Comparison of ENCODE assay signal across 10 mouse cellular contexts in the genomic region with DNA sequence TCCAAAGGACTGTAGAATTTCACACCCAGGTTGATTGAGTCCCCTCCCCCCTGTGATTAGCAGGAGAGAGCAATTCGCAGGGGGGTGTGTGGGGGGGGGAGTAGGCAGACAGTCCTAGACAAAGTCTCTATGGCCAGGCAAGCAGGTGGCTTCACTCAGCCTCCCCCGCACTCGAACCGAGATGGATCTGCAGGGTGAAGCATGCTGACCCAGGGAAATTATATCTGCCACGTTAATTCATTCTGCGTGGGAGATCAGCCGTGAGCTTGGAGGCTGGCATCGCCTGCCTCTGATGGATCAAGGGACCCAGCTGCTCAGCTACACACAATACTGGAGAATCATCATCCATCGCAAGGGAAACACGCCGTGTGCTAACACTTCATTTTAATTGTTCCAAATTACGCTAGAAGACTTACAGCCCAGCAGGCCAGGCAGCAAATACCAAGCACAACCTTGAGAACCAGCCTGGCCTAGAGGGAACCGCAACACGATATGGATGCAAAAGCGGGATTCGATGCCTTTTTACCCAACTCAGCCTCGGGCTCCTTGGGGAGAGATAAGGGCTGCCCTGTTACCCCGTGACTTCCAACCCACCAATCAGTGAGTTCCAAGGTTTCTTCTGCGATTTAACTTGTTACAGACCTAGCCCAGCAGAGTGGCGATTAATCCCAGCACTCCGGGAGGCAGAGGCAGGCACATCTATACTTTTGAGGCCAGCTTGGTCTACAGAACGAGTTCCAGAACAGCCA.
DNase-seq lines count a peak whose midpoint lies in the region; ATAC-seq and TF ChIP-seq lines count a peak whose summit lies in the region.
"Had no signal": no experiment of that assay in that cellular context is flagged by ENCODE, and none has a peak within 500 bp of the region (broad histone marks: within the 10 kb centered on the region; RNA-seq: fewer than 3 reads in every experiment).

No protein-coding gene starts in this region.

- TF ChIP-seq CTCF in kidney, adult 2 months (conservative IDR thresholded peaks at IDR 0.05; ENCODE audit: insufficient read depth, insufficient read length, low read depth, low read length): no peak
- no peak for TF ChIP-seq CTCF in forebrain, postnatal 0 days (IDR thresholded peaks at IDR 0.05; ENCODE audit: low read depth)
- no peak for TF ChIP-seq CTCF in lung, adult 2 months (IDR thresholded peaks at IDR 0.05; ENCODE audit: insufficient read depth, low read length)

- no peak overlapping the region for H3K4me2 ChIP-seq in kidney, embryonic 14.5 days (replicated peaks; ENCODE audit: low read depth, low read length)
- H3K4me2 ChIP-seq in forebrain, postnatal 0 days (ENCODE audit: low read depth): no peak overlapping the region
- H3K4me2 ChIP-seq in midbrain, embryonic 11.5 days: no peak overlapping the region
- H3K4me2 ChIP-seq: limb, embryonic 13.5 days had no signal

- no peak overlapping the region for H3K9ac ChIP-seq in kidney, embryonic 14.5 days (ENCODE audit: low read depth, low read length)
- no peak overlapping the region for H3K9ac ChIP-seq in forebrain, postnatal 0 days
- H3K9ac ChIP-seq in midbrain, embryonic 11.5 days (ENCODE audit: low read length): no peak overlapping the region
- H3K9ac ChIP-seq: limb, embryonic 13.5 days had no signal

- no peaks in the 10 kb centered on the region for H3K9me3 ChIP-seq in kidney, embryonic 14.5 days (ENCODE audit: control insufficient read depth, low read length)
- H3K9me3 ChIP-seq in forebrain, postnatal 0 days (ENCODE audit: low read length): no peaks in the 10 kb centered on the region
- H3K9me3 ChIP-seq in midbrain, embryonic 11.5 days (ENCODE audit: control insufficient read depth, low read length): no peaks in the 10 kb centered on the region
- H3K9me3 ChIP-seq: limb, embryonic 13.5 days had no signal

- peak; percentile 95 for ATAC-seq in kidney, embryonic 14.5 days (ENCODE audit: low FRiP score, low TSS enrichment)
- peak; percentile 28 for ATAC-seq in forebrain, postnatal 0 days
- peak; percentile 36 for ATAC-seq in midbrain, embryonic 11.5 days (ENCODE audit: low FRiP score)

- no peak overlapping the region for H3K4me3 ChIP-seq in kidney, embryonic 14.5 days (ENCODE audit: low read length)
- H3K4me3 ChIP-seq in kidney, adult 2 months (ENCODE audit: insufficient read depth, low read depth, low read length): no peak overlapping the region
- no peak overlapping the region for H3K4me3 ChIP-seq in forebrain, postnatal 0 days (ENCODE audit: low read depth, low read length)
- H3K4me3 ChIP-seq in midbrain, embryonic 11.5 days (ENCODE audit: low read depth, low read length): no peak overlapping the region
- no peak overlapping the region for H3K4me3 ChIP-seq in lung, adult 2 months (replicated peaks; ENCODE audit: extremely low read depth, low read depth, low read length)
- H3K4me3 ChIP-seq: limb, embryonic 13.5 days had no signal

- H3K36me3 ChIP-seq in kidney, embryonic 14.5 days (ENCODE audit: control insufficient read depth, insufficient read depth, low read length): no peaks in the 10 kb centered on the region
- H3K36me3 ChIP-seq in kidney, adult 2 months (ENCODE audit: control insufficient read depth, insufficient read depth, low read length): no peaks in the 10 kb centered on the region
- H3K36me3 ChIP-seq in forebrain, postnatal 0 days (ENCODE audit: insufficient read depth): no peaks in the 10 kb centered on the region
- H3K36me3 ChIP-seq in midbrain, embryonic 11.5 days (ENCODE audit: control insufficient read depth, insufficient read depth, low read length): no peaks in the 10 kb centered on the region
- H3K36me3 ChIP-seq: limb, embryonic 13.5 days had no signal

- H3K4me1 ChIP-seq in kidney, embryonic 14.5 days (ENCODE audit: control insufficient read depth, insufficient read depth, low read length): 0 out of 2 replicates have a peak, but pooled peaks cover 5% of the 10 kb centered on the region
- no peaks in the 10 kb centered on the region for H3K4me1 ChIP-seq in kidney, adult 2 months (ENCODE audit: control insufficient read depth, insufficient read depth, low read length)
- H3K4me1 ChIP-seq in forebrain, postnatal 0 days (ENCODE audit: insufficient read depth): peaks cover 6% of the 10 kb centered on the region
- H3K4me1 ChIP-seq in midbrain, embryonic 11.5 days (ENCODE audit: control insufficient read depth, insufficient read depth, low read length): peaks cover 6% of the 10 kb centered on the region; the same call in 1 of the 2 replicates
- H3K4me1 ChIP-seq in lung, adult 2 months (ENCODE audit: control insufficient read depth, insufficient read depth, low read length): no peaks in the 10 kb centered on the region

- TF ChIP-seq POLR2A in kidney, adult 2 months (IDR thresholded peaks at IDR 0.05; ENCODE audit: low read depth, low read length): no peak
- TF ChIP-seq POLR2A in lung, adult 2 months (IDR thresholded peaks at IDR 0.05; ENCODE audit: borderline replicate concordance, extremely low read depth, low read depth, low read length): no peak

- WGBS in kidney, embryonic 14.5 days: 18% methylated on average over 22 of the region's 22 CpGs
- 31% methylated on average over 22 of the region's 22 CpGs for WGBS in kidney, adult 2 months
- WGBS in forebrain, postnatal 0 days: 40% methylated on average over 22 of the region's 22 CpGs
- WGBS in midbrain, embryonic 11.5 days: 65% methylated on average over 22 of the region's 22 CpGs
- WGBS in lung, adult 2 months: 63% methylated on average over 22 of the region's 22 CpGs

- no peak for DNase-seq in kidney, adult 2 months
- DNase-seq in R1 (ENCODE audit: low read depth, low spot score): peak; percentile 22
- DNase-seq in forebrain, postnatal 0 days: peak; percentile 37
- DNase-seq in midbrain, embryonic 11.5 days (ENCODE audit: low spot score, missing footprints): peak; percentile 83
- no peak for DNase-seq in natural killer cell, adult 2 months (ENCODE audit: low spot score in 2 of 2)
- DNase-seq in heart, adult 9 months (ENCODE audit: low spot score in 2 of 2): no peak
- DNase-seq in lung, adult 2 months: no peak
- DNase-seq: cerebellum, adult 8-10 months had no signal

- H3K27me3 ChIP-seq in kidney, embryonic 14.5 days (ENCODE audit: control insufficient read depth, insufficient read depth, low read length): no peaks in the 10 kb centered on the region
- H3K27me3 ChIP-seq in kidney, adult 2 months (replicated peaks; ENCODE audit: control insufficient read depth, insufficient read depth, low read length): no peaks in the 10 kb centered on the region
- peaks cover 7% of the 10 kb centered on the region; the same call in 1 of the 2 replicates for H3K27me3 ChIP-seq in forebrain, postnatal 0 days (ENCODE audit: insufficient read depth, low read length)
- no peaks in the 10 kb centered on the region for H3K27me3 ChIP-seq in midbrain, embryonic 11.5 days (ENCODE audit: control insufficient read depth, insufficient read depth, low read length)

- peak overlapping the region; percentile 56; the same call in 1 of the 2 replicates for H3K27ac ChIP-seq in kidney, embryonic 14.5 days (ENCODE audit: low read depth, low read length)
- H3K27ac ChIP-seq in kidney, adult 2 months (ENCODE audit: insufficient read depth, low read depth, low read length): no peak overlapping the region
- no peak overlapping the region for H3K27ac ChIP-seq in forebrain, postnatal 0 days (ENCODE audit: low read depth, low read length)
- H3K27ac ChIP-seq in midbrain, embryonic 11.5 days (ENCODE audit: low read depth, low read length): no peak overlapping the region
- H3K27ac ChIP-seq: limb, embryonic 13.5 days had no signal

Comparison
In these comparisons a context has a peak if more than half of its experiments do, and no peak if none do; other contexts are left out.
1. ATAC-seq: peak in every context shown above with its lines; median percentile 95 in kidney, embryonic 14.5 days; 36 in midbrain, embryonic 11.5 days; 28 in forebrain, postnatal 0 days.
2. DNase-seq: peak in R1 (single experiment), forebrain, postnatal 0 days (single experiment) and midbrain, embryonic 11.5 days (single experiment); none in kidney, adult 2 months (single experiment), natural killer cell, adult 2 months (0 of 2), heart, adult 9 months (0 of 2) and lung, adult 2 months (single experiment).